Mouse (Mus musculus) embryonic facial prominence, embryonic 14.5 days (tissue): ENCODE data around the gene Ddx59. TPM values are rescaled to one million over a fixed set of nuclear protein-coding genes. Genes with fewer than 3 reads are reported as not detected.

Experiments used
- ATAC-seq: fragments of 200-750 bp; cut with Nextera tagmentation; 2 replicates; pipeline ENCODE4 v1.8.0; 2017; ENCODE audit warnings: low read depth, moderate number of reproducible peaks, moderate TSS enrichment
- DNase-seq: peaks from one replicate; pipeline ENCODE4 v3.0.0-alpha.2; 2015; ENCODE audit warnings: low spot score
- H3K27ac ChIP-seq: fragments of 300-500 bp; sonication (generic); replicated peaks from 2 replicates; pipeline ENCODE4 v1.5.1; 2014; ENCODE audit warnings: low read depth, mild to moderate bottlenecking, low read length, moderate library complexity
- H3K27me3 ChIP-seq: fragments of 300-500 bp; sonication (generic); replicated peaks from 2 replicates; pipeline ENCODE4 v1.6.1; 2014; ENCODE audit warnings: low read length; ENCODE audit not compliant: control insufficient read depth, insufficient read depth
- H3K36me3 ChIP-seq: fragments of 300-500 bp; sonication (generic); 2 replicates; pipeline ENCODE4 v1.6.1; 2014; ENCODE audit warnings: low read length, mixed read lengths; ENCODE audit not compliant: control insufficient read depth, insufficient read depth
- H3K4me1 ChIP-seq: fragments of 300-500 bp; sonication (generic); 2 replicates; pipeline ENCODE4 v1.6.1; 2014; ENCODE audit warnings: antibody characterized with exemption, low read length; ENCODE audit not compliant: control insufficient read depth, insufficient read depth
- H3K4me2 ChIP-seq: fragments of 300-500 bp; sonication (generic); 2 replicates; pipeline ENCODE4 v1.6.1; 2014; ENCODE audit warnings: low read depth, mild to moderate bottlenecking, low read length, moderate library complexity, mixed read lengths
- H3K4me3 ChIP-seq: fragments of 300-500 bp; sonication (generic); 2 replicates; pipeline ENCODE4 v1.5.1; 2014; ENCODE audit warnings: low read depth, mild to moderate bottlenecking, low read length
- H3K9ac ChIP-seq: fragments of 300-500 bp; sonication (generic); 2 replicates; pipeline ENCODE4 v1.6.1; 2014; ENCODE audit warnings: low read depth, mild to moderate bottlenecking, low read length, moderate library complexity, mixed read lengths
- H3K9me3 ChIP-seq: fragments of 300-500 bp; sonication (generic); 2 replicates; pipeline ENCODE4 v1.6.1; 2016; ENCODE audit warnings: low read length; ENCODE audit not compliant: control insufficient read depth
- WGBS: fragments of 180-500 bp; shearing (Covaris S2); extraction: QIAGEN DNeasy Blood & Tissue Kit; methylation state at CpG from one replicate; pipeline ENCODE4 v1.1.7; 2014; 5-methylcytosine and 5-hydroxymethylcytosine counted together
- polyA plus RNA-seq: library from polyadenylated mRNA; unstranded; fragments of >200 nt; fragmentation: Nextera tagmentation; extraction: Ambion mirVana; gene quantifications from 2 replicates; pipeline ENCODE4 v1.2.1, GENCODE M21; 2014

Ddx59 gene
- polyA plus RNA-seq, 1 experiment from 2014 or later: 17.0 TPM

DNA sequence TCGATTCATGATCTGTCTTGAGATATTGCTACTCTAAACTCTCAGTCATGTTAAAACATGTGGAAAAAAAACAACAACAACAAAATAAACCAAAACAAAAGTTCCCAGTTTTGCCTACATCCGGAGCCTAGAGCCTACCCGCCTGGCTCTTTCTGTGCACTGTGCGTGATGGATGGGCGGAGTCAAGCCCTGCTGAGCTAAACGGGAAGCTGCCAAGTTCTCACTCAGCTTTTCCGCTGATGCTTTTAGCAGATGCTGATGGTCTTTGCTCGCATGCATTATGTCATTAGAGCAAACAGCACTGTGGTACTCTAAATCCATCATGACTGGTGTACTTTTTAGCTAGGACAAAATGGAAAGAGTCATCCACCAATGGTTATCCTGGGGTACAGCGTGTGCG lies 20.6 kb upstream of the Ddx59 start:
- H3K27ac ChIP-seq: no peak overlapping the region
- peak; percentile 68; the same call in 1 of the 2 replicates for ATAC-seq
- no peaks in the 10 kb centered on the region for H3K27me3 ChIP-seq
- H3K9ac ChIP-seq: no peak overlapping the region
- no peak overlapping the region for H3K4me3 ChIP-seq
- no peaks in the 10 kb centered on the region for H3K36me3 ChIP-seq
- H3K9me3 ChIP-seq: no peaks in the 10 kb centered on the region
- 30% methylated on average over 10 of the region's 10 CpGs for WGBS
- peak; percentile 84 for DNase-seq
- H3K4me1 ChIP-seq: no peaks in the 10 kb centered on the region
- H3K4me2 ChIP-seq: peak overlapping the region; percentile 17; the same call in 1 of the 2 replicates

DNA sequence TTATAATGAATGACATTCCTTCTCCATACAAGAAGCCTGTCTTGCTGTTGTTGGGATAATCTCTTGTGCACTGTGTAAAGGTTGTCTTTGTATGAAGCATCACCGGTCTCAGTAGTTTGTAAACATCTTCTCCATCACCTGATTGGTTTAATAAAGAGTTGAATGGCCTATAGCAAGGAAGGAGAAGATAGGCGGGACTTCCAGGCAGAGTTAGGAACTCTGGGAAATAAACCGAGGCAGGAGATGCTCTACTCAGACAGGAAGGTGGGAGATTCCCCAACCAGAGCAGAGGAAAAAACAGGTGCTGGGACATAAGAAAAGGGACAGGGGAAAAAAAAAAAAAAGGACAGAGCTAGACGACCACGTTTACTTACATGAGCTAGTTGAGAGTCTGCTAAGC lies 20.0 kb upstream of the Ddx59 start:
- Histone ChIP-seq H3K27ac (no peak overlapping the region), H3K9me3 (no peaks in the 10 kb centered on the region), H3K4me3 (no peak overlapping the region), H3K9ac (no peak overlapping the region), H3K4me1 (no peaks in the 10 kb centered on the region), H3K27me3 (no peaks in the 10 kb centered on the region), H3K4me2 (peak overlapping the region; percentile 17; the same call in 1 of the 2 replicates), H3K36me3 (no peaks in the 10 kb centered on the region)
- no peak for DNase-seq
- 35% methylated on average over 5 of the region's 5 CpGs for WGBS
- no peak for ATAC-seq

DNA sequence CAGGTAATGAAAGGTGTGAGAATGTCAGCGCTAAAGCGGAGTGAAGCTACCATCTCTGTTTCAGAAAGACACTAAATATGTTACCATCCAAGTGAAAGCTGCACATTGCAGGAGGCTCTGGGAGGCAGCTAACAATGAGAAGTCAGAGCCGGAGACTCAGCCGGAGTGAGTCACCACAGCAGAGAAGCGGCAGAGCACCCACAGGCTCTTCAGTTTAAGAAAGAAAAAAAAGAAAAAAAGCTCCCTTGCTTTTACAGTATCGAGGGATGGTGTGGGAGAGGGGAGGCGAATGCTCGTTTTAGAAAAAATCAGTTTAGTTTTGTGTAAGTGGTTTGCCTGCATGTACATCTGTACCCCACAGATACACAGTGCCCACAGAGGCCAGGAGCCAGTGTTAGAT lies 13.8 kb upstream of the Ddx59 start:
- DNase-seq (no peak), ATAC-seq (no peak)
- no peaks in the 10 kb centered on the region for H3K27me3 ChIP-seq
- H3K36me3 ChIP-seq: no peaks in the 10 kb centered on the region
- no peaks in the 10 kb centered on the region for H3K4me1 ChIP-seq
- no peak overlapping the region for H3K27ac ChIP-seq
- H3K9ac ChIP-seq: no peak overlapping the region
- WGBS: 67% methylated on average over 8 of the region's 8 CpGs
- H3K4me2 ChIP-seq: no peak overlapping the region
- H3K9me3 ChIP-seq: peaks cover 3% of the 10 kb centered on the region; the same call in 1 of the 2 replicates
- no peak overlapping the region for H3K4me3 ChIP-seq

DNA sequence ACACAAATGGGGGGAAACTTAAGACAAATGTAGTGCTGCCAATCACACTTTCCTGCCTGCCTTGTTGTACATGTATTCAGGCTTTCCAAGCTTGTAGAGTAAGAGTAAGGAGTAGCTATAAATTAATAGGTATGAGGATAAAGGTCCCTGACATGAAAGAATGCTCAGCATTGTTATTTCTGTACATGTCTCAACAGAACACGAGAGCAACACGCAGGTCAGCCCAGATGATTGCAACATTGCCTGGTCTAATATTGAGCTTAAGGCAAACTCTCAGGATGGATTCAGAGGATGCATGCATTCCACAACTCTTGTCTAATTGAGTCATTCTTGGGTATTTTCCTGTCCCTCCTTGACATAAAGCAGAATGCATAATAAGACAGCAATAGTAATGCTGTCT lies 5.4 kb upstream of the Ddx59 start:
- 76% methylated on average over 2 of the region's 2 CpGs for WGBS
- Histone ChIP-seq H3K27ac (no peak overlapping the region), H3K4me3 (no peak overlapping the region), H3K9ac (no peak overlapping the region), H3K9me3 (peaks cover 4% of the 10 kb centered on the region; the same call in 1 of the 2 replicates), H3K4me1 (peaks cover 2% of the 10 kb centered on the region; the same call in 1 of the 2 replicates), H3K27me3 (no peaks in the 10 kb centered on the region), H3K4me2 (no peak overlapping the region), H3K36me3 (no peaks in the 10 kb centered on the region)
- peak; percentile 29 for DNase-seq
- ATAC-seq: no peak

DNA sequence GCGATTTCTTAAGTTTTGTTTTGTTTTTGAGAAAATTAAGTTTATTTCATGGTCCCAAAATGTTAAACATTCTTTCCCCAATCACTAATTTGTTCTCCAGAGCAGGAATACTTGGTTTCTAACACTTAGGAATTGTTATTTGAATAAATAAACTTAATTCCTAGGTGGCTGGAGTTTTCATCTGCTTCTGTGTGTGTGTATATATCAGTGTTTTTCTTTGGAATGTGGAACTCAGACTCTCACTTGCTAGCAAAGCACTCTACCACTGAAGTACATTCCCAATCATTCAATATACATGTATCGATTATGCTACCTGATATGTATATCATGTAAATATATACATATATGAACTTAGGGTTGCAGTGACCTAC lies 670 bp downstream of the Ddx59 start:
- 40% methylated on average over 2 of the region's 2 CpGs for WGBS
- Histone ChIP-seq H3K9me3 (no peaks in the 10 kb centered on the region), H3K36me3 (0 out of 2 replicates have a peak, but pooled peaks cover 15% of the 10 kb centered on the region), H3K27me3 (no peaks in the 10 kb centered on the region), H3K4me1 (peaks cover 17% of the 10 kb centered on the region), H3K9ac (peak overlapping the region; percentile 94; the same call in 1 of the 2 replicates), H3K4me3 (peak overlapping the region; percentile 69), H3K4me2 (peak overlapping the region; percentile 59), H3K27ac (peak overlapping the region; percentile 99)
- no peak for ATAC-seq
- DNase-seq: no peak

DNA sequence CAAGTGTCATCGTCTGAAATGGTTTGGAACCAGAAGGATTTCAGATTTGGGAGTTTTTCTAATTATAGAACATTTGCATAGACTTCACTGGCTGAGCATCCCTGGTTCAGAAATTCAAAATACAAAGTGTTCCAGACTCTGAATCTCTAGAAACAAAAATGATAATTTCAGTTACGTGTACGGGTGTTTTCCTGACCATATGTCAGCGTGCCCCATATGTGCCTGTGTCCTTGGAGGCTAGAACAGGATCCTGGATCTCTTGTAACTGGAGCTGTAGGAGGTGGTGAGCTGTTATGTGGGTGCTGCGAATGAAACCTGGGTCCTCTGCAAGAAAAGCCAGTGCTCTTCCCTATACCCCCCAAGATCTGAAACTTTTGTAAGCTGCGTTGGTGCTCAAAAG lies 3.3 kb downstream of the Ddx59 start:
- Histone ChIP-seq H3K4me2 (no peak overlapping the region), H3K9ac (no peak overlapping the region)

DNA sequence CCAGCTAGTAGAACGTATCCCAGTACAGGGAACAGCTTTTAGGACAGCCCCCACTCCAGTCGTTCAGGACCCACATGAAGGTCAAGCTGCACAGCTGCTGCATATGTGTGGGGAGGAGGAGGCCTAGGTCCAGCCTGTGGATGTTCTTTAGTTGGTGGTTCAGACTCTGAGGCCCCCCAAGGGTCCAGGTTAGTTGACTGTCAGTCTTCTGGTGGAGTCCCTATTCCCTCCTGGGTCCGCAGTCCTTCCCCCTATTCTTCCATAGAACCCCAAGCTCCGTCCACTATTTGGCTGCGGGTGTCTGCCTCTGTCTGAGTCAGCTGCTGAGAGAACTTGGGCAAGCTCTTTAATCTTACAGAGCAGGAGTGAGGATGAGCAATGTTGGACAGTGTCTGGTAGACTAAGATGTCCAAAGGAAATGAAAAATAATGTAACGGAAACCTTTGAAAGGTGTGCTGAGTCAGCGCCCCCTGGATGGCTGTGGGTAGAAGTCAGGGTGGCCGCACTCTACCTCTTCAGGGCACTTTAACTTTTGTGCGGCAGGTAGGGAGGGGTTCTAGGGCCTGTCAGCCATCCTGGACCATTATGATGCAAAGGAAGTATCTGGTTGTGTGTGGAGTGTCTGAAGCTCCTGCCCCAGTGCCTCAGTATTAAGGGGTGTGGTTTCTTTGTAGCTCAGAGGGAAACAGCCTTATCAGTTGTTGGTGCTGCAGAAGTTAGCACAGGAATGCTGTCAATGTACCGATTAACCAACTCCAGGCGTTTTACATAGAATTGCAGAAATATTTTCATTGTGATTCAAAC lies 12.3 kb downstream of the Ddx59 start:
- no peak overlapping the region for H3K27ac ChIP-seq
- H3K9me3 ChIP-seq: no peaks in the 10 kb centered on the region
- H3K4me1 ChIP-seq: no peaks in the 10 kb centered on the region
- no peak overlapping the region for H3K9ac ChIP-seq
- H3K4me2 ChIP-seq: no peak overlapping the region
- no peaks in the 10 kb centered on the region for H3K27me3 ChIP-seq
- ATAC-seq: no peak
- 80% methylated on average over 11 of the region's 11 CpGs for WGBS
- peaks cover 21% of the 10 kb centered on the region for H3K36me3 ChIP-seq
- H3K4me3 ChIP-seq: no peak overlapping the region
- no peak for DNase-seq

More for the DNA sequence above, 3.3 kb downstream of the Ddx59 start:
- Histone ChIP-seq H3K4me1 (peaks cover 17% of the 10 kb centered on the region), H3K36me3 (peaks cover 26% of the 10 kb centered on the region; the same call in 1 of the 2 replicates), H3K4me3 (no peak overlapping the region), H3K27me3 (no peaks in the 10 kb centered on the region), H3K9me3 (no peaks in the 10 kb centered on the region), H3K27ac (no peak overlapping the region)
- no peak for ATAC-seq
- WGBS: 86% methylated on average over 6 of the region's 6 CpGs
- DNase-seq: no peak

DNA sequence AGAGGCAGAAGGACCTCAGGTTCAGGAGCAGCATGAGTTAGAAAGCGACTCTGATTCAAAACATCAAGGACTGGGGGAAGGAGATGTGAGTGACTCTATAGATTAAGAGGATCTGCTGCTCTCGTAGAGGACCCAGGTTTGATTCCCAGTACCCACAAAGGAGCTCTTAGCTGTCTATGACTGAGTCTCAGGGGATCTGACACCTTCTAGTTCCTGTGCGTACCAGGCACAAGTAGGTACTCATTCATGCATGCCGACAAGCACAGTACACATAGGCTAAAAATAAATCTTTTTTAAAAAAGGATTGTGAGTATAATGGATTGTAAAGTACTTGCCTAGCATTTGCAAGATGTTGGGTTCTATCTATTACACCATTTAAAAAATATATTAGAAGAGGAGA lies 13.9 kb downstream of the Ddx59 start:
- H3K9ac ChIP-seq: no peak overlapping the region

More for the DNA sequence above, 13.9 kb downstream of the Ddx59 start:
- no peak overlapping the region for H3K4me2 ChIP-seq
- ATAC-seq (no peak), DNase-seq (no peak)
- H3K4me3 ChIP-seq: no peak overlapping the region
- H3K9me3 ChIP-seq: no peaks in the 10 kb centered on the region
- no peak overlapping the region for H3K27ac ChIP-seq
- H3K4me1 ChIP-seq: no peaks in the 10 kb centered on the region
- H3K36me3 ChIP-seq: peaks cover 29% of the 10 kb centered on the region
- H3K27me3 ChIP-seq: no peaks in the 10 kb centered on the region
- WGBS: 85% methylated on average over 4 of the region's 4 CpGs
